Mouse (Mus musculus): ENCODE measurements around the gene Stk24.

The Stk24 gene

GRCm38 (mm10) chr14:121351737-121352136 lies 28.1 kb downstream of the Stk24 start:
- no peak for DNase-seq (ENCODE audit: low spot score in 2 of 2)

DNA sequence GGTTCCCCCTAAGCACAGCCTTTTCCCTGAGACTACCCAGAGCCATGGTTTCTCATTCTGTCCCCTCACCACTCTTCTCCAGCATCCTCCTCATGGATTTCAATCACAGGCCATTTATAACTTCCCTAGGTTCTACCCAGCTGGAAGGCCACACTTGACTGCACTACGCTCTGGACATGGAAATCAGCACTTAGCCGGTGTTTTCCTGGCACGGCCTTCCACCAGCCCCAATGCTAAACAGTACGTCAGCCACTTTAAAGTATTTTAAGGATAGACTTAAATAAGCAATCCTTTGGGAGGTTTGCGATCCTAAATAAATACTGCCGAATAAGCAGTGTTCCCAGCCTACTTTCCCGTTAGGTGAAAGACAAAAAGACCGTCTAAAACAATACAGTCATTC lies 29.8 kb downstream of the Stk24 start:
- DNase-seq (ENCODE audit: low spot score in 2 of 2), result no peak

- DNase-seq (ENCODE audit: low spot score in 2 of 2), result no peak
Measured at GRCm38 (mm10) chr14:121349291-121349690, 30.5 kb downstream of the Stk24 start.

DNA sequence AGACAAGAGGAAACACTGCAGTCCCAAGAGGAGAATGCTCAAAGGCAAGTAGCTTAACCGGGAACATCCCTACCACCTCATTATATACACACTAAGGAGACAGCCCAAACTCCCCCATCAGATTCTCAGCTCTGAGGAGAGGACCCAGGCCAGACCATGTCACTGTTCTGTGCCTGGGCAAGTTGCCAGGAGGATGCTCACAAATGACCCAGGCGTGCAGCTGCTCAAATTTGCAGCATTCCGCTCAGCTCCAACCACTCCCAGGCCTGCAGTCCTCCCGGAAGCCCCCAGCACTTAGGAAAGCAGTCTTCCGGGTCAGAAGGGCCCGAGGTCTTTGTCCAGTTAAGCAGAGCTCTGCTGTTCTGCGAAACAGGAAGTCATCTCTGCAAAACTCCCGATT lies 31.6 kb downstream of the Stk24 start:
- DNase-seq (ENCODE audit: low spot score in 2 of 2), result no peak

DNA sequence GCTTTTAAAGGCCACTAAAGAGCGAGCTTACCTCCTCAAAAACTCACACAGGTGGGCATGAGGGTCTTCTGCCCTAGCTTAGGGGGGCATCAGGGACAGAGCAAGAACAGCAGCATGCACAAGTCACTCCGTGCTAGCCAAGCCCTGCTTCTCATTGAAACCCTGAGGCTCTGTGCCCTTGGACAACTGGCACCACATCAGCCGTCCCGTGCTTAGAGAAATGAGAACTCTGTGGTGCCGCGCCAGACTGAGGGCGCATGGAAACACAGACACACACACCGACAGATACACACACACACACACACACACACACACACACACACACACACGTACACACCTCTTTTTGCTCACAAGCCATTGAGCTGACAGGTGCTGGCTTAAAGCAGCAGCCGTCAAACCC lies 32.7 kb downstream of the Stk24 start:
- no peak for DNase-seq (ENCODE audit: low spot score in 2 of 2)

- DNase-seq (ENCODE audit: low spot score in 2 of 2), result no peak
Measured at GRCm38 (mm10) chr14:121346654-121347053, 33.2 kb downstream of the Stk24 start.

GRCm38 (mm10) chr14:121346053-121346452 lies 33.8 kb downstream of the Stk24 start:
- DNase-seq (ENCODE audit: low spot score in 2 of 2), result peak in 1 of 2 experiments; percentile 37

GRCm38 (mm10) chr14:121344928-121345327 lies 34.9 kb downstream of the Stk24 start:
- DNase-seq (ENCODE audit: low spot score in 2 of 2), result no peak

- no peak for DNase-seq (ENCODE audit: low spot score in 2 of 2)
Measured at GRCm38 (mm10) chr14:121342885-121343284, 36.9 kb downstream of the Stk24 start.

GRCm38 (mm10) chr14:121339951-121340401 lies 39.8 kb downstream of the Stk24 start:
- DNase-seq (ENCODE audit: low spot score in 2 of 2), result no peak

GRCm38 (mm10) chr14:121338819-121339573 lies 40.8 kb downstream of the Stk24 start:
- DNase-seq (ENCODE audit: low spot score in 2 of 2), result no peak

DNA sequence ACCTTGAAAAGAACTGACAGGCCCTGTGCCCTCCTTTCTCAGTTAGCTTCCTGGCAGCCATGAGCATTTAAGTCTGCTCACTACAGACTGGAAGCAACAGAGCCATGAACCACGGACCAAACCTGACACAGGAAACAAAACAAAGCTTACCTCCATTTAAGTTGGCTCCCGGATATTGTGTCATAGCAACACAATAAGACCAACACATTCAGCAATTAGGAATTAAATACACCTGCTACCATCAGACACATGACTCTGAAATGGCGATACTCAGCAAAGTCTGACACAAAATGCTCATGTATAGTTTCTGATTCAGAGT lies 49.8 kb downstream of the Stk24 start:
- no peak for DNase-seq (ENCODE audit: low spot score in 2 of 2)

DNA sequence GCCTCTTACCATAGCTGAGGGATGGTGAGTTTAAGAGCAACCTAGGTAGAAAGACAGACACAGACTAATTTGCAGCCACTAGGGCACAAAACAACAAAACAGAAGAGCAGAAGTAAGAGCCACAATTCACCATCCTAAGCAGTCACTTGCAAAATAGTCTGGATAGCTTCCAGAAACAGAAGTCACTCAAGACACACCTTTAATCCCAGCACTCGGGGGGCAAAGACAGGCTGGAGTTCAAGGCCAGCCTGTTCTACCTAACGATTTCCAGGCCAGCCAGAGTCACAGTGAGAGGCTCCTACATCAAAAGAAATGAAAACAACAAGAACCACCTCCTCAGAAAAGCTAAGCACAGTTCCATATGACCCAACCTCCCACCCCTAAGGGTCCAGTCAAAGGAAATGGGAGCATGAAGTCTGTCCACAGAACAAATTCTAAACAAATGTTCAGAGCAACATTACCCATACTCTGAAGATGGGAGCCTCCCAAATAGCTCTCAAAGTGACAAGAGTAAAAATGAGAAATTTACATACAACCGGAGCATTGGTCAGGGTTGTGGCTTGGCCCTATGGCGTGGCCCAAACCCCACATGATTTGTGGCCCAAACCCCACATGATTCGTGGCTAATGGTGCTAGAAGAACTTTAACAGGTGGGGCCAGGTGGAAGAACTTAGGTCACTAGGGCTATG lies 50.3 kb downstream of the Stk24 start:
- DNase-seq (ENCODE audit: low spot score in 2 of 2), result no peak

- no peak for DNase-seq (ENCODE audit: low spot score in 2 of 2)
Measured at GRCm38 (mm10) chr14:121328878-121329277, 50.9 kb downstream of the Stk24 start.

DNA sequence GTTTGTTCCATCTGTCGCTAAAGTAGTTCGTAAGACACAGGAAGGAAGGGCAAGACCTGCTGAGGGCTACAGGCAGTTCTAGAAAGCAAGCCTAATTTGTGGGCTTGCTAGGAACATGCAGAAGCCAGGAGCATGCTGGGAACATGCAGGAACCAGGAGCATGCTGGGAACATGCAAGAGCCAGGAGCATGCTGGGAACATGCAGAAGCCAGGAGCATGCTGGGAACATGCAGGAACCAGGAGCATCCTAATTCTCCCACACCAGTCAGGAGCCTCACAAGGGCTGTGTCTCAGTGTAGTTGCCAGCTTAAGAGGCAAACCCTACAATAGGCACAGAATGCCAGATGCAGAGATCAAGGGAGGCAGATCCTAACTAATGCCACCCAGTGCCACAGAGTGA lies 53.4 kb downstream of the Stk24 start:
- DNase-seq (ENCODE audit: low spot score in 2 of 2), result no peak

DNA sequence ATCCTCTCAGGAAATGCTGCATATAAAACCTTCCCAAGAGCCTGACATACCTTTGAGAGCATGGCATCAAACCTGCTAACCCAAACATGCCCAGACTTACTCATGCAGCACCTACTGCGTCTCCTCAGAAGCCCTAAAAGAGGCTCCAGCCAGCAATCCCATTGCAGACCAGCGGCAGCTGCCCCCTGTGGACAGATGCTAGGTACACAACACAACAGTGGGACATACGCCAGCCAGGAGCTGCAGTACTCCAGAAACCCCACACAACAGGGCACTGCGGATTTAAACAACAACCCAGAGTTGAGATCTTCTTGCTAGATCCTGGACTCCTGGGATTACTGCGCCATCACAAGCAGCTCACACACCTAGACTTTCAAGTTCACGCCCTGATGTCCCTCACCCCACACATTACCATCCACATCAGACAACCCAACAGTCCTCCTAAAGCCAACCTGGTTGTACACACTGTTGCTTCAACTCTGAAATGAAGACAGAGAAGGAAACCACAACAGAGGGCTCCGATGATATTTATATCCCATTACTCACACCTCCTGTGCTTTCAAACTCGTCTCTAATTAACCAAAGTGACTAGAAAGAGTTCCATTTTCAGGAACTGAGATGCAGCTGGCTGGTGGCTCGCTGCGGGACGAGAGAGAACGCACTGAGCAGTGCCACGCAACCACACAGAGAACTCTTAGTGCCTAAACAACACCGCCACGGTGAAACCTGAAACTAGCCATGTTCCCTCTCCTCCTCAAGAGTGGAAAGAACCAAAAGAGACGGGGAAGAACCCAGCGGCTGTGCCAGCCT lies 55.1 kb downstream of the Stk24 start:
- no peak for DNase-seq (ENCODE audit: low spot score in 2 of 2)

- no peak for DNase-seq (ENCODE audit: low spot score in 2 of 2)
Measured at GRCm38 (mm10) chr14:121322641-121323040, 57.2 kb downstream of the Stk24 start.

DNA sequence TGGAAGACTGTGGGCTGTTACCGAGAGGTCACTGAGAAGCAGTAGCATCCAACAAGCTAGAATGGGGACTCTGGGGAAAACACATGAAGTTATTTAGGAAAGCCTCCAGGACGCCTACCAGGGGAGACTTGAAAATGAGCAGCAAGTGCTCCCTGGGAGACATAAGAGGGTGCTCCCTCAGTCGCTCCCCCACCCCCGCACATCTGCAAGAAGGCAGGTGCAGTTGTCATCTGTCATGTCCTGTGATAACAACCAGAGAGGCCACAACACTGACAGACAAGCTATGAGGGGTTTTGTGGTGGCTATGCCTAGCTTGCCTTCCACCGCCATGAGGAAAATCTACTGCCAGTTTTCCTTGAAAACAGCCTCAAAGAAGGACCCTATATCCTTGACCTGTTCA lies 57.7 kb downstream of the Stk24 start:
- DNase-seq (ENCODE audit: low spot score in 2 of 2), result no peak

GRCm38 (mm10) chr14:121318382-121318781 lies 61.4 kb downstream of the Stk24 start:
- DNase-seq (ENCODE audit: low spot score in 2 of 2), result no peak

DNA sequence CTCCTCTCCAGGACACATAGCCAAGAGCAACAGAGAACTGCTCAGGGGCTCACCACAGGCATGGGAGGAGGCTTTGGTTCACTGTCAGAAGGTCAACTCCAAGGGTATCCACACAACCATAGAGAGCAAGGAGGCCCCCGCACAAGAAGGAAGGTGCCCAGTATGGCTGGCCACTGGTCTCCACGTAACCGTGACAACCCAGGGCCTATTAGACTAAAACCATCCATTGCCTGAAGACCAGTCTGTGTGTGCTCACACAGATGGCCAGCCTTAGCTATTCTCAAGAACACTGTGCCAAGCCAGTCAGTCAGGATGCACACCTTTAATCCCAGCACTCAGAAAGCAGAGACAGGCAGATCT lies 62.5 kb downstream of the Stk24 start:
- DNase-seq (ENCODE audit: low spot score in 2 of 2), result no peak

DNA sequence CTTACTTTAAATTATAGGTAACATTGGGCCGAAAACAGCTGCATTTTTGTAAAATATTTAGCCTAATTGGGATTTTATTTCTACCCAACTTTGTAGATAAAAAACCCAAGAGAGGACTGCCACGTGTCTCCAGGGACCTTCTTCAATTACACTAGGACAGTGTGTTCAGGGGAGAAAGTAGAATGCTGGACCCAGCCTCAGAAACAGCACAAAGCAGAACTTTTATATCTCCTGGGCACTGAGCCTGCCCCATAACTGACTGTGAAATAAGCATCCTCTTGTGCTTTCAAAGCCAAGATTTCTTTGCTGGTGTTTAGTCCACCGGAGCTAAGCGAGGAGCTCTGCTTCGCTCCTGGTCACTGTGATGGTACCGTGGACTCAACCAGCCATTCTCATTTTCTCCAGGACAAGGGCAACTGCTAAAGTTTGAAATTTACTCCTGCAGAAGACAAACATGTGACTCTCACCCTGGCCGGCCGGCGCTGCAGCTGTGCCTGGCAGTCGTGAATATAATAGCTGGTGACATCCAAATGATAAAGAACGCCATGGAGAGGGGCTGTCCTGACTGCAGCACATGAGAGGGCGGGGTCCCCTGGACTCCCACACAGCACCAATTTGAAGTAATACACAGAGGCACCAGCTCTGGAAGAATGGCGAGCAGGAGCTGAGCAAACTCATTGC lies 63.0 kb downstream of the Stk24 start:
- no peak for DNase-seq (ENCODE audit: low spot score in 2 of 2)

GRCm38 (mm10) chr14:121316136-121316535 lies 63.7 kb downstream of the Stk24 start:
- no peak for DNase-seq (ENCODE audit: low spot score in 2 of 2)
